Mouse (Mus musculus): ENCODE measurements around the gene Zdhhc8.
"Not testable (repeated sequence)": the region's sequence is repeated elsewhere in the genome, so short reads cannot be mapped to it uniquely, and the experiment has no call there.

Gene Zdhhc8

DNA sequence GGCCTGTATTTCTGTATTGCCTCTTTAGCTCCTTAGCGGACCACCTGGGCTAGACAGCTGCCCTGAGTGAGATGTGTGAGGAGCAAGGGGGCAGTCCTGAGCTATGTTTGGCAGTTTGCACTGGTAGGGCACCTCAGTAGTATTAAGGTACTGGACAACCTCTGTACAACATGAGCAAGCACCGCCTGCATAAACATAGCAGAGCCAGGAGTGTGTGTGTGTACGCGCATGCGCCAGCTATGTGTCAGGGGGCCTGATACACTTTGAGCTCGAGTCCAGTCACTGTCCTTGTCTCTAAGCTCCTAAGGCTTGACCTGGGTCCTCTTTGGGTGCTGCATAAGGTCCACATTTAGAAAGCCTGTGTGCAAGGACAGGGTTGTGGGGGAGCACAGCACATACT, 4.3 kb downstream of the Zdhhc8 start:
- no peak for DNase-seq

DNA sequence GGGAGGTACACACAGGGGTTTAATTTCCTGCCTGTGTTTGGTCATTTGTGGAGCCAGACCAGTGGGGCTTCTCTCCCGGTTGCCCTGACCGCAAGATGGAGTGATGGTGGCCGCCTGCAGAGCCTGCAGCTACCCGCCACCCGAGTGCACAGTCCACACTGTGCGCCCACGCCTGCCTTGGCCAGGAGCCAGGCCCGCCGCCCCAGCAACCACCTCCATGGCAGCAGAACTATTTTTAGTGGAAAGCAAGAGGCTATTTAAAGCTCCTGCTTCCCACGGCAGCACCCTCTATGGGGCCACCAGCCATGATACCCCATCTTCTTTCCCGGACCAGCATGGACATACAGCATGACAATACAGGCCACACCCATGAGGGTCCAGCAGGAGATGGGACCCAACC, 5.3 kb downstream of the Zdhhc8 start:
- peak; percentile 33 for DNase-seq

DNA sequence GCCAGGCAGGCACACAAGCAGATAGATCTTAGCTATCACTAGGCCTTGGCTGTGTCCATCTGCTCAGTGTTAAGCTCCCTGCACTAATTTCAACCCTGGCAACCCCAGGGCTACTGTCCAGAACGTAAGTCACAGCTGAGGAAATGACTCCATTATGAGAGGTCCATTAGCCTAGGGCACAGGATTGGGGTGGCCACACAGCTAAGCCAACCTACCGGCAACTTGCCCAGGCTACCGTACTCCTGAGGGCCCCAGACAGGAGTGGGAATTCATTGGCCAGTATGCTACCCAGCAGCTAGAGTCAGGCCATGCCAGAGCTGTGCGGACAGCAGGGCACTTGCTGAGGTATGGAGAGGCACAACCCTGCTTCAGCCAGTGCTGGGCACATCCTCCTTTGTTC, 6.1 kb downstream of the Zdhhc8 start:
- DNase-seq: no peak

DNA sequence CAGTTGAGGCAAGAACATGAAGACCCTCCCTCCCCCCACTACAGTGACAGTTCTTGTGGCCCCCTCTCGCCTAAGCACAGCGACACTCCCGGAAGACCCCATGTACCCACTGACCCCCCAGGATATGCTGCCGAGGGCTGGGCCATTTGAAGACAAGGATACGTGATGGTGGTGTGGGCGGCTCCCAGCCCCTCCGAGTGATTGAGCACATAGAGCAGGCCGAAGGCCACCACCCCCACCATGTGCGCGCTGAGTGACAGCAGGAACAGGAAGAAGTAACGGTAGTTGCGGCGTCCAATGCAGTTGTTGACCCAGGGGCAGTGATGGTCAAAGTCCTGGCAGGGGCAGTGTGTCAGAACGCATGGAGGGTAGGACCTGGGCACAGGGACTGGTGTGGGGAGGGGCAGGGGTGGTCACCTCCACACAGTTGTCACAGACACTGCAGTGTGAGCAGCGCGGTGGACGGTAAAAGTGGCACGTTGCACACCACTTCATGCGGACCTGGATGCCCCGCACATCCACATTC, 7.0 kb downstream of the Zdhhc8 start:
- DNase-seq: no peak

DNA sequence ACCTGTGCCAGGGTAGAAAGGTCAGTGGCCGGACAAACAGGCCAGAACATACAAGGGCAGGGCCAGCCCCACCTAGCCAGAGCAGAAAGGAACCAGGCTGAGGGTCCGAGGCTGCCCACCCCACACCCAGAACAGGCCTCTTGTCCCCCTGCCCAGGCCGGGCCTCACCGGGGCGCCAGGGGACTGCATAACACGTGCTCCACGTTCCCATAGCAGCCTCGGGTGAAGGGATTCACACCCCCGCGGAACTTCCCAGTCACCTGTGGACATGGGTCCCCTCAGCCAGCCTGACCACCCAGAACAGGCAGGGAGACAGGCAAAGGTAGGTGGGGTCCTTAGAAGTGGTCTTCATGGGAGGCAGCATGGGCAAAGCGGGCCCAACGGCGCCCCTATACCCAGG, 7.7 kb downstream of the Zdhhc8 start:
- DNase-seq: no peak

DNA sequence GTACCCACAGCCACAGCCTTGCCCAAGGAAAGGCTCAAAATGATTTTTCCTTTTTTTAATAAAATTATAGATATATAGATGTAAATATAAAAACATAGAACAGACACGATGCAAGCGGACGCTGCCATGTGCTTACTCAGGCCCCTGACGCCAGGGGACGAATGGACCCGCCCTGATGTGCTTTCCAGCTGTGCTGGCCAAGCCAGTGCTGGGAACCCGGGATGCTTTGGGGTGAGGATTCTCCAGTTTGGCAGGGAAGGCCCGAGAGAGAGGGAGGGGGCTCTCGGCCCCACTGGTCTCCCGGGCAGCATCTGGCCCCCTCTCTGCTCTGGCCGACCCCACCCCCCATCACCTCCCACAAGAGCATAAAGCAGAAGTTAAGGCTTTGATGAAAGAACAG, 12.7 kb downstream of the Zdhhc8 start:
- DNase-seq: no peak

DNA sequence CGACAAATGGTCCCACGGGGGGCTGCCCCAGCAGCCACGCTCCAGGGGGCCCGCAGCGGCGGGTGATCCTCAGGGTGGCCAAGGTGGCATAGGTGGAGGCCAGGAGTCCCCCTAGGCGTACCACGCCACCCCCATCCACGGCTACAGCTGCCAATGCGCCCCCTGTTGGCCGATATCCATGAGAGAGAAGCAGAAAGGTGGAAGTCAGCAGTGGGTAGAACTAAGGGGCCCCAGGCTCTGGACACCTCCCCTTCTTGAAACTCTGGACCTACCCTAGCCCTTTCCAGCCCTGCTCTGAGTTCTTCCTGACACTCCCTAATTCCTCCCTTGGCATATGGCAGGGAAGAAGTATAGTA, 13.4 kb downstream of the Zdhhc8 start:
- no peak for DNase-seq

DNA sequence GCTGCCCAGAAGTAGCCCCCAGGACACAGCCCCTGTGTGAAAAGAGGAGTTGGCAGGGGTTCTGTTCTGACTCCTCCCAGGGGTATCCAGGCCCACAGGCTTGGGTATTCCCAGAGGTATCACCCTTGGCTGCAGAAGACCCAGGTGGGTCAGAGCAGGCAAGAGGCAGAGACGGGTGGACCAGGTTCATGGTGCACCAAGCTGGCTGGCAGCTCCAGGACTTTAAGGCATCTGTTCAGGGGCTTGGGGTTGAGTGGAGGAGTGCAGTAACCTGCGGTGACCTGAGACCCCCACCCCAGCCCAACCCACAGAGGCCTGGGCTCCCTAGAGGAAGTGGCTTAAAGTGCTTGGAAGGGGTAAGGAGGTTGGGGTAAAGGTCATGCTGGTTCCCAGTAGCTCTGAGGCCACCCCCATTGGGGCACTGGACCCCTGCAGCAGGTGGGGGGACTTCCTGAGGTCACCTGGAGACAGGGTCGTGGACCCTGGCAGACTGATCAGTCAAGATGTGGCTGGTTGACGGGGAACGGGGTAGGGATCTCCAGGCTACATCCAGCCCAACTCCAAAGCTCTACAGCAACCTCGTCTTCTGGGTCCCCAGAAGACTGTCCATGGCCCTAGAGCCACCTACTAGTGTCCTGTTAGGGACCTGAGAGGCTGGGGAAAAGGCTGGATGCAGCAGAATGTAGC, 13.9 kb downstream of the Zdhhc8 start:
- no peak for DNase-seq

DNA sequence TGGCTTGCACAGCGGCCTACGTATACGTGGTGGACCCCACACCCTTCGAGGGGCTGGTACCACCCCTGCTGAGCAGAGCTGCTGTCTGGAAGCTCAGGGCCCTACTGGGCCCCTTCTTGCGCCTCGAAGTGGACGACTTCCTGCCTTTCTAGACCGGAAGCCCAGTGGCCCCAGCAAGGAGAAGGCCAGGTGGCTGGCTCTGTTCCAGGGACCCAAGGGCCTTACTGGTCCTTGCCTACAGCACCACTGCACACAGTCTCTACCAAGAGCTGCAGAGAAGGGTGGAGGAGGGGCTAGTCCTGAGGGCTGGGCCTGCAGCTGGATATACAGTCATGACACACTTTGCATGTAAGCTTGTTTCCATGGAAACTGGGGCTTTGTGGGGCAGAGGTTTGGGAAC, 14.9 kb downstream of the Zdhhc8 start:
- DNase-seq: peak; percentile 42

DNA sequence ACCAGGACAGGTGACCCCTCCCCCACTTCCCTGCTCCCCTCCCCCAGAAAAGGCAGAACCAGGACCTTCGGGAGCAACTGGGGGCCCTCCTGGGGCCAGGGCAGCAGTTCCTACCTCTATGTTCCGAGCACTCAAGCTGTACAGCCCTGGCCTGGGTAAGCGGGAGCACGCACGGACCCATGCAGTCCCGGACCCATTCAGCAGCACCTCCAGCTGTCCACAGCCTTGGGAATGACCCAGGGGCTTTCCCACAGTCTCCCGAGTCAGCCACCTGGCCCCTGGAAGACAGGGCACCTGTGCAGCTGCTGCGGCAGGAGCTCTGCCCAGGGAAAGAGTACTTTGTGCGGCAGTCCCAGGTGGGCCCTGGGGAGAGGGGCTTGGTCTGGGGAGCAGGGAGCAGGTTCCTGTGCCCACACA, 16.3 kb downstream of the Zdhhc8 start:
- DNase-seq: no peak

DNA sequence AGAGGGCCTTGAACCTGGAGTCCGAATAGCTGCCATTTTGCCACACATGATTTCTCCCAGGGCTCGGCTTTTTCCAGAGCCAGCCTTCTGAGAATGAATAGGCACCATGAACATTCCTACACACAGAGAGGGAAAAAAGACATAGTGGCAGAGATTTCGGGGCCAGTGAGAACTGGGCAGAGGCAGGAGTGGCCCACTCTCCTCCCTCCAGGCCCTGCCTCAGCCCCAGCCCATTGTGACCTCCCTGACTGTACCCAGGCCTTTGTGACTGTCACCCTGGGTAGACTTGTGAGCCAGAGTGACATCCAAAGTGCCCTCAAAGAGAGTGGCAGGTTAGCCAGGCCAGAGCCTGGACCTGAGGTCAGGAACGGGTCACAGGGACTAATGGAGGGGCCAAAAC, 17.4 kb downstream of the Zdhhc8 start, which contains the start of gene Ccdc188:
Ccdc188 (plus strand) TSS at position 301 of the 400 bp plus-strand sequence.
- no peak for DNase-seq

DNA sequence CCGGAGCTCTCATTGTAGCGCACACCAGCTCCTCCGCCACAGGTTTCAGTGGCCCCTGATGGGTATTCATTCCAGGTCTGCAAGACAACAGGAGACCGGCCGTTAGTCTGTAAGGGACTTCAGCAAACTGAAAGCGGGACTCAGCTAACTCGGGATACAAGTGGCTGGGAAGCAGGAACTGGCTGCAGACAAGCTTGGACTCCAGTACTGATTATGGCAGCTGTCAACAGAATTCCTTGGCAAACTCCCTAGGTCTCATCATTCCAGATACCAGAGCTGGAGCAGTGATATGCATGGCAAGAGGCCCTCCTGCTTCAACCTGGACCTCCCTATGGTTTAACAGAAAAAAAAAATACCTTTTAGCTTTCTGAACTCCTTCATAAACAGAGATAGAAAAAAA, 20.1 kb downstream of the Zdhhc8 start:
- DNase-seq: peak; percentile 21

DNA sequence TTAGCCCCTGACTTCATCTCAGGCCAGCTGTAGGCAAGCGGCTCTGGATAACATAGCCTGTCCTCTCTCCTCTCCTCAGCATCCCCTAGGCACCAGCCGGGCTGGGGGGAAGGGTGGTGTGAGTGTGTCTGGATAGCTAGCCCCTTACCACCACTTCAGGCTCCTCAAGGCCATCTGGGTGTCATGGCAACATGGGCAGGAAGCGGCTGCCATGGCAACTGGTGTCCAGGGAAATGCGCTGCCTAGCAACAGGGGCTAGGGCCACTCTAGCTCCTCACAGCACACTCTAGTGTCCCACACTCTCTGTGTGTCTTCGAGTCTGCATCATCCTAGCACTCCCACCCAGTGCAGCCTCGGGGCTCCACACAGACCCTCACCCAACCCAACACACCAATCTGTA, 21.2 kb downstream of the Zdhhc8 start:
- DNase-seq: no peak

DNA sequence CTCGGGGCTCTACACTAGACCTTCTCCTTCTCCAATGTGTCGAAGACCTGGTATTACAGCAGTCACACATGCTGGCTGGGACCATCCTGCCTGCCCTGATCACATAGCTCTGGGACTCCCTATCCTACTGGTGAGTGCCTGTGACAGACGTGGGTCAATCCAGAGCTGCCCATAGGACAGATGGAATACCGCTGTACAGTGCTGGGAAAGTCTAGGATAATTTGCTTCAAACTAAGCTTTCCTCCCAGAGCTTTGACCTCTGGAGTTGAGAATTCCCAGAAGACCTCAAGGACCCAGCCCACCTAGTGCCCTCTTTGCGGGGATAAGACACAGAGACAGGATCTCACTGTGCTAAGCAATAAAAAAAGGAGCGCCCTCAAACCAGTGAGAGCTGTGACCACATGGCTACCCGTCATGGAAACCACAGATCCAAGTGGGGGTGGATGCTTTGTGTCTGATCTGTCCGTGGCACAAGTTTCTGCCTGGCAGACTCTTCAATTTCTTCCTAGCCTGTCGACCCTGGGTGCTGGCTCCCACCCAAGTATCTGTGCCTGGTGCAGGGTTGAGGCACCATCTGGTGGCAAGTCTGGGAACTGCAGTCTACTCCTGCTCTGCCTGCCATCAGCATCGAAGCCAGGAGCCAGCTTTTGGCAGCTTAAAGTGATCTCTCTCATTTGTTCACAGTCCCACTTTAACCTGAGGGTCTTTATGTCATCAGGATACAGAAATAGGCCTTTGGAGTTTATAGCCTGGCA, 23.3 kb downstream of the Zdhhc8 start:
- peak; percentile 92 for DNase-seq

DNA sequence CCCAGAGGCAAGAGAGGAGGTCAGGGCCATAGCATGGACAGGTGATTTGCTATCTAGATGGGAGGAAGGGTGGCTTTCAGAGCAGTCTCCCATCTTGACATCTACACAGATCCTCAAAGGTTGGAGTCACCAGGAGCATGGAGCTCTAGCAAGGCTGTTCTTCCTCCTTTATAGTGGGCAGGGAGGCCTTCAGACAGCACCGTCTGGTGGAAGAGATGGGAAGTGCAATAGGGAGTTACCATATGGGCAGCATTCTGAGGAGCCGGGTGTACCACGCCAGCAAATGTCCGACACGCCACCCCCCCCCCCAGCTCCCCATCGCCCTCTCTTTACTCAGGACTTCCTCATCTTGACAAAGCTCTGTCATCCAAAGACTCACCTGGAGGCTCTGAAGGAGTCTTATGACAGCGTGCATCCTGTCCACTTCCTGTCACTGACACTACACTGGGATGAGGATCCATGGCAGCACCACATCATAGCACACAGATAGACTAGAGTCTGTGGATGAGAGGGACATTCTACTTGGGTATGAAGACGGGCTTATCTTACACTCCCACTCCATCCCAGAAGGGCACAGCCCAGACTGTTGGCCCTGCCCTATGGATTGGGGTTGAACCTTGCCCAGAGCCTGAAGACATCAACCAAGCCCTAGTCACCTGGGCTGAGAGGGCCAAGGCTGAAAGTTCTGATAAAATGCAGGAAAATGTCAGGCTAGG, 24.1 kb downstream of the Zdhhc8 start:
- DNase-seq: peak; percentile 80

DNA sequence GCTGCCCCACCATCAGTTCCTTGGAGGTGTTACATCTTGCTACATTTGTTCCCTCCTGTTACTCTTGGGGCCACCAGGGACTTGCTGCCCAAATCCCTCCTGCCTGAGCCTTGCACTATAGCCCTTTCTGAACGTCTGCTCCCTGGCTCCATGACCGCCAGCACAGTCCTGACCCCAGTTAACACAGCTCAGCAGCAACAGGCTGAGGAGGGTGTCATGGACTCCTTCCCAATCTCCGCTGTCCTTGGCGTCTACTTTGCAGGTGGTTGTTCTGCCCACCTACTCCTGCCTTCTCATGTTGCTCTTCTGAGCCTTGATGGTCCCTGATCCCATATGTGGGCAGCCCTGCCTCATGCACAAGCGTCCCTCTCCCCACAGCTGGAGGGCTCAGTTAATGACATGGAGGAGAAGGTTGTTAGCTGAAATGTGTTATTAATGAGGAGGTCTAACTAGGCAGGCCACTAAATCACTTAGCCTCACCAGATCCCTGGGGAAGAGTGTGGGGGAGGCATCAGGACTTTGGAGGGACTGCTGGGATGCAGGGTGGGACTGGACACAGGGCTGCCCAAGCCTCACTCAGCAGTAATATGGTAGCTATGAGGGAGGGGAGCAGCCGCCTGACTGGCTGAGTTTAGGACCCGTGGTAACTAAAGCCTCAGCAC, 31.4 kb downstream of the Zdhhc8 start:
- DNase-seq: no peak

DNA sequence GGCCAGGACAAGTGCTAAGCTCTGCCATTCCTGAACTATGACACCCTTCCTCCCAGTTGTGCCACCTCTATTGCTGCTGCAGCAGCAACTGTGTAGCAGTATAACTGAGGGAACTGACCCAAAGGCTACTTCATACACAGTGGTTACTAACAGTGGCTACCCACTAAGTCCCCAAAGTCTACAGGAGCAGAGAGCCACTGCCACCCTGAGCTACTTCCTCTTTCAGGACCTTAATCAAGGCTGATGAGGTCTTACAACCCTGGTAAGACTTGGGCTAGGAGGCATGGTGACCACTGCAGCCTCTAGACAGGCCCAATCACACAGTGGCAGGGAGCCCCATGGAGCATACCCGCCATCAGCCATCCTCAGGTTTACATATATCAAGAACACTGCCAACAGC, 32.9 kb downstream of the Zdhhc8 start:
- DNase-seq: no peak

DNA sequence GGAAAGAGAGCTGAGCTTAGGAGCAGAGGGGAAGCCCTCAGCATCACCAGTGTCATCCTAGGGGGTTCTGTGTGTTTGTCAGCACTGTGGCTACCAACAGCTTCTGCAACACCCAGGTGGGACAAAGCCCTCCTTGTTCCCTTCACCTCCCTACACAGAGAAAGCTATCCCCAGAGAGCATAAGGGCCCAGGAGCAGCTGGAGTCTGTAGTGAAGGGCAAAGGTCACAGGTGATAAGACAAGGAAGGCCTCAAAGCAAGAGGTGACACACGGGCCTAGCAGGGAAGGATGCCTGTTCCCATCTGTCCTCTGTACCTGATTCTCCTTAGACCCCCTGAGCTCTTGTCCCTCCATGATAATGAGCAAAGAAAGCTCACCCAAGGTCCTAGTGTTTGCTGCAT, 33.3 kb downstream of the Zdhhc8 start:
- no peak for DNase-seq

DNA sequence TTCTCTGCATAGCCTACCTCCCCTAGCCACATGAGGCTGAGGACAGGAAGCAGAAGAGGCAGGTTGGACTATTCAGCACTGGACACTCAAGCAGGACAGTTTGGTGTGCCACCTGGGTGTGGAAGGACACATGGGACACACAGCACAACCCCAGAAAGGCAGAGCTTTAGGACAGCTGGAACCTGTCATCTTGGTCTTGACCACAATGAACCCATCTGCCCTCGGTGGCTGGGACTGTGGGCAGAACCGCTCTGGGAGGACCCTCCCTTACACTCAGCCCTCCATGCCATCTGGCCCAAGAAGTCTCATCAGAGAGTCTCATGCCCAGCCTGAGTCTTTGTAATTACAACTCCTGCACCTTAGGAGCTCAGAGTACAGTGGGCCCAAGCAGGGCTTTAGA, 34.9 kb downstream of the Zdhhc8 start:
- no peak for DNase-seq

DNA sequence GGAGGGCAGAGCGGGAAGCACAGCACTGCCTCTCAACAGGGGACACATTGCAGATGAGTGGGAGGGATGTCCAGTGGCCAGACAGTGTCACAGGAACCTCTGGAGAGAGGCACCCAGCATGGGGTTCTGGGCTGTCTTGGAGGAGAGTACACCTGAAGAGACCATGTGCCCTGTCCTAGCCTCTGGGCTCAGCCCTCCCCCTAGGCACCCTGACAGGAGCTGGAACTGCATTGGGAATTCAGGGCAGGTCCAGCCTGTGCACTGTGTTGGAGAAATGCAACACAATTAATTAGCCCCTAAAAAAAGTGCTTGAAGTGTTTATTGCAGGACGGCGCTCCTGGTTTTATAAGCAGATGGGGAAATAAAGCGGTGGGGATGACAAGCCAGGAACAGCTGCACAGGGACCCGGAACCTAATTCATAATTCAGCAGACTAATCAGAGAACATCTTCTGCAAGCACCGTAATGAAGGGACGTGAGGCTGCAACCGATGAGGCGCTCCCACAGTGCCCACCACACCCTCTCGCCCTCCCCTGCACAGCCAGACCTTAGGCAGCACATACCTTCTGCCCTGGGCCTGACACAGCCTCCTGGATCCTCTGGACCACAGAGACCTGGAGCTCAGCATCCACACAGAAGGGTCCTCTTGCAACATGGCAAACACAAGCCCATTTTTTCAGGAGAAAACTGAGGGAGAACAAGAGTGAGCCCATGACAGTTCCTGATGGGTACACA, 36.4 kb downstream of the Zdhhc8 start:
- no peak for DNase-seq

DNA sequence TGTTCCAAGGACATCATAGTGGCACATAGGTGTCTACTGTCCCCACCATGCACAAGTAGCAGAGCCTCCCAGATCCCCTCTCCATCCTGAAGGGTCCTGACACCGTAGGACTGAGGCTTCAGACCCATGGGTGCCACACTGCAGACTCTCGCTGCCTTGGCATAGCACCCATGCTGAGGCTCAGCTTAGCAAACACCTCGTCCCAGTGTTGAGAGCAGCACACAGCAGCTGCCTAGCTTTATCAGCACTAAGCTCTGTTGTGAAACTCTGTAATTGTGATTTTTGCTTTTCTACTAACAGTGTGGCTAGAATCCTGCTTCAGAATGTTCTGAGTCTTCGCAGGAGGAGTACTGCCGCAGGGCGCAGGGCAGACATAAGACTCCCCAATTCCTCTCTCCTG, 37.1 kb downstream of the Zdhhc8 start:
- DNase-seq: no peak

DNA sequence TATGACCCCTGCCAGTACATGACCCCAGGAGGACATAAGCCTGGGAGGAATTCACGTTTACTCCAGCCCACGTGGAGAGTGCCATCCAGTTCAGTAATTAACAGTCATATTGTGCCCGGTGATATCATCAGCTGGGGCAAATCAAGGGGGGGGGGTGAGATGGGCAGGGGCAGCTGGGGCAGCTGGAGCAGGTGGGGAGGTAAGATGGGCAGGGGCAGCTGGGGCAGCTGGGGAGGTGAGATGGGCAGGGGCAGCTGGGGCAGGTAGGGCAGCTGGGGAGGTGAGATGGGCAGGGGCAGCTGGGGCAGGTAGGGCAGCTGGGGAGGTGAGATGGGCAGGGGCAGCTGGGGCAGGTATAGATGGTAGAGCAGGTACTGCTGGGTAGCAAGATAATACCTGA, 39.4 kb downstream of the Zdhhc8 start:
- DNase-seq: not testable (repeated sequence)

DNA sequence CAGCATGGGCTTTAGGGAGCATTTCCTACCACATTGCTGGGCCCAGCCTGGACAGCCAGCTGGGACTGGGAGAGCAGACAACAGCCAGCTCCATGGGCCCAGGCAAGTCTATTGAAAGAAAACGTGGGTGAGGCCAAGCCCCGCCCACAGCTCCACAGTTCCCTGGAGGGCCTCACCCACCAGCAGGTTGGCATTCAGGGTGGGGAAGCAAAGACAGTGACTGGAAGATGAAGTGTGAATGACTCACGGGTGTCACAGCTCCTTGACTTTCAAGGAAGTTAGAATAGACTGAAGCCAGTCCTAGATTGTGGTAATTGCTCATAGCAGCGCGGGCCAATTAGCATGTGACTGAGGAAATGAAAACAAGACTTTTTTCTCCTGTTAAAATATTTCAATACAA, 39.9 kb downstream of the Zdhhc8 start:
- no peak for DNase-seq
